Mouse (Mus musculus): ENCODE measurements at regions not wholly inside any gene's neighbourhood (a gene's known extent, or its start where the extent isn't known, plus 50 kb on each side); places are given as distances from the start of the nearest gene placed in this dataset.

DNA sequence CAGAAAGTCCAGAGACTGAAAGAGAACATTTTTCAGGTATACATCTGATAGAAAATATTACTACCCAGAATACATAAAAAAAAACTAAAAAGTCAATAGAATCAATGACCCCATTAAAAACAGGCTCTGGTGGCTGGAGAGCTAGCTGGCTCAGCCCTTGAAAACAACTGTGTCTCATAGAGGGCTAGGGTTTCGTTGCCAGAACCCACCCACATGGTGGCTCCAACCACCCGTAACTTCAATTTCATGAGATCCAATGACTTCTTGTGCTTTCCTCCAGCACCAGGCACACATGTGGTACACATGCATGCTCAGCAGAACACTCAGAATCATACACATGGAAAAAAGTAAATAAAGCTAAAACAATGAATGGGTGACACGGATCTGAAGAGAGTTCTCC lies 143.6 kb upstream of the Akirin2 start:
- TF ChIP-seq TAL1 (conservative IDR thresholded peaks at IDR 0.05; ENCODE audit: low read depth, low read length) (no peak), CTCF (IDR thresholded peaks at IDR 0.05; ENCODE audit: low read depth, low read length) (no peak), GATA1 (IDR thresholded peaks at IDR 0.05; ENCODE audit: borderline replicate concordance, low read length) (no peak), POLR2AphosphoS5 (IDR thresholded peaks at IDR 0.05; ENCODE audit: insufficient replicate concordance, low read depth, low read length) (no peak)

Measured in G1E (cell line).